Mouse (Mus musculus) neural tube, embryonic 15.5 days (tissue): ENCODE data around the gene Pip5k1b. TPM values are rescaled to one million over a fixed set of nuclear protein-coding genes. Genes with fewer than 3 reads are reported as not detected.
A peak's percentile ranks its signal among the peaks of the same experiment; 100 is the strongest.

ENCODE experiments used
- ATAC-seq: fragments of 200-750 bp; cut with Nextera tagmentation; 2 replicates; pipeline ENCODE4 v1.8.0; 2017; ENCODE audit warnings: mild to moderate bottlenecking, moderate TSS enrichment, moderate library complexity; ENCODE audit not compliant: low FRiP score
- H3K27ac ChIP-seq: fragments of 300-500 bp; sonication (generic); replicated peaks from 2 replicates; pipeline ENCODE4 v1.5.1; 2015; ENCODE audit warnings: mild to moderate bottlenecking, inconsistent platforms
- H3K27me3 ChIP-seq: fragments of 300-500 bp; sonication (generic); replicated peaks from 2 replicates; pipeline ENCODE4 v1.6.1; 2015; ENCODE audit warnings: inconsistent platforms
- H3K36me3 ChIP-seq: fragments of 300-500 bp; sonication (generic); 2 replicates; pipeline ENCODE4 v1.6.1; 2015; ENCODE audit warnings: inconsistent platforms
- H3K4me1 ChIP-seq: fragments of 300-500 bp; sonication (generic); 2 replicates; pipeline ENCODE4 v1.6.1; 2015; ENCODE audit warnings: inconsistent platforms
- H3K4me2 ChIP-seq: fragments of 300-500 bp; sonication (generic); 2 replicates; pipeline ENCODE4 v1.6.1; 2015; ENCODE audit warnings: inconsistent platforms, mild to moderate bottlenecking, moderate library complexity
- H3K4me3 ChIP-seq: fragments of 300-500 bp; sonication (generic); replicated peaks from 2 replicates; pipeline ENCODE4 v1.5.1; 2015; ENCODE audit warnings: mild to moderate bottlenecking, inconsistent platforms
- H3K9ac ChIP-seq: fragments of 300-500 bp; sonication (generic); replicated peaks from 2 replicates; pipeline ENCODE4 v1.6.1; 2015; ENCODE audit warnings: mild to moderate bottlenecking, inconsistent platforms
- H3K9me3 ChIP-seq: fragments of 300-500 bp; sonication (generic); replicated peaks from 2 replicates; pipeline ENCODE4 v1.6.1; 2016; ENCODE audit warnings: inconsistent platforms
- WGBS: fragments of 180-500 bp; shearing (Covaris S2); methylation state at CpG from one replicate; pipeline ENCODE4 v1.1.7; 2015; ENCODE audit warnings: mixed read lengths; 5-methylcytosine and 5-hydroxymethylcytosine counted together
- polyA plus RNA-seq: library from polyadenylated mRNA; unstranded; fragments of >200 nt; fragmentation: Nextera tagmentation; extraction: Ambion mirVana; gene quantifications from 2 replicates; pipeline ENCODE4 v1.2.1, GENCODE M21; 2015

The Pip5k1b gene
- polyA plus RNA-seq, 1 experiment from 2014 or later, result 1.6 TPM

DNA sequence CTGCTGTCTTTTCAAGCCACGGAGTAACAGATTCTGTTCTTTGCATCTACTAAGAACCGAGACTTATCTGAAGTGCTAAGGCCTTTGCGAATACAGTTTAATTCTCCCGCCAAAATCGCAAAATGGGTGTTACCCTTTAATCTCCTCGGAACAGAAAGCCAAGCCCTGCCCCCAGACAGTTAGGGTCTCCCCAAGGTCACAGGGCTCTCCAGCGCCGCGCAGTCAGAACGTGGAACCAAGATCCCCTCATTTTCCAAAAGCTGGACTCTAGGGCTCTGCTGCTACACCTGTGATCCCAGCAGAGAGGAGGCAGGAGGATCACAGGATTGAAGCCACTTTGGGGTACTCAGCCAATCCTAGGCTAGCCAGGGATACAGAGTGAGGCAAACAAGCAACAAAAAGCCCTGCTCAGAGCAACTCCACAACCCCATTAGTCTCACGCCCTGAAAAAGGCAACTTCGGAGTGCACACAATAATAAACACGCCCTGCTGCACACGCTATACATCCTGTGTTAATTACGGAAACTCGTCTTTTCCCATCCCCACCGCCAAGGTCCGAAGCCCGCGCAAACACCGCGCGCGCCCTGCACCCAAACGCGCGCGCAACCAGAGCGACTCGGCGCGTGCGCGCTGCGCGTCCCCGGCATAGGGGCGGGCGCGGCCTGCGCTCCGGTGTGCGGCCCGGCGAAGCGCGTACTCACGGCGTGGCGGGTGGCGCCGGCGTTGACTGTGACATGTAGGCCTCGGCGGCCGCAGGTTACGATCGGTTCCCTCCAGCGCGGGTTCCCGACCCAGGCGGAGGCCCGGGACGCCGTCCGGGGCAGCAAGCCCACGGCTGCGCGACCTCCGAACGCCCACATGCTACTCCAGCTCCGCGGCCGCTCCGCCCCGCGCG lies 275.7 kb downstream of the Pip5k1b start:
- under 1% methylated on average over 74 of the region's 78 CpGs for WGBS
- H3K9ac ChIP-seq, result peak overlapping the region; percentile 80
- peaks cover 16% of the 10 kb centered on the region for H3K4me1 ChIP-seq

GRCm38 (mm10) chr19:24278859-24279258 lies 276.8 kb downstream of the Pip5k1b start:
- no peaks in the 10 kb centered on the region for H3K36me3 ChIP-seq
- peak overlapping the region; percentile 88 for H3K4me2 ChIP-seq
- H3K4me1 ChIP-seq, result peaks cover 16% of the 10 kb centered on the region
- no peak overlapping the region for H3K27ac ChIP-seq
- H3K4me3 ChIP-seq, result peak overlapping the region; percentile 72; the same call in 1 of the 2 replicates
- 83% methylated on average over 15 of the region's 15 CpGs for WGBS
- H3K9me3 ChIP-seq, result no peaks in the 10 kb centered on the region
- no peak overlapping the region for H3K9ac ChIP-seq
- no peaks in the 10 kb centered on the region for H3K27me3 ChIP-seq
- no peak for ATAC-seq

More for the DNA sequence above, 275.7 kb downstream of the Pip5k1b start:
- H3K4me3 ChIP-seq, result peak overlapping the region; percentile 72
- H3K27me3 ChIP-seq, result no peaks in the 10 kb centered on the region
- ATAC-seq, result peak; percentile 82
- peak overlapping the region; percentile 93 for H3K27ac ChIP-seq
- H3K36me3 ChIP-seq, result no peaks in the 10 kb centered on the region
- H3K9me3 ChIP-seq, result no peaks in the 10 kb centered on the region
- H3K4me2 ChIP-seq, result peak overlapping the region; percentile 88

- no peak overlapping the region for H3K27ac ChIP-seq
Observed at GRCm38 (mm10) chr19:24274281-24274680, 281.4 kb downstream of the Pip5k1b start.

GRCm38 (mm10) chr19:24271746-24272426 lies 283.8 kb downstream of the Pip5k1b start:
- ATAC-seq, result peak; percentile 82
- H3K27me3 ChIP-seq, result no peaks in the 10 kb centered on the region
- H3K4me1 ChIP-seq, result peaks cover 13% of the 10 kb centered on the region
- H3K4me2 ChIP-seq, result peak overlapping the region; percentile 37
- H3K9me3 ChIP-seq, result no peaks in the 10 kb centered on the region
- H3K27ac ChIP-seq, result no peak overlapping the region
- WGBS, result 47% methylated on average over 16 of the region's 16 CpGs
- H3K9ac ChIP-seq, result no peak overlapping the region
- no peaks in the 10 kb centered on the region for H3K36me3 ChIP-seq
- no peak overlapping the region for H3K4me3 ChIP-seq

More at GRCm38 (mm10) chr19:24274281-24274680, 281.4 kb downstream of the Pip5k1b start:
- no peak overlapping the region for H3K9ac ChIP-seq
- no peak overlapping the region for H3K4me2 ChIP-seq
- ATAC-seq, result no peak
- H3K4me3 ChIP-seq, result no peak overlapping the region
- WGBS, result 69% methylated on average over 3 of the region's 3 CpGs
- peaks cover 18% of the 10 kb centered on the region for H3K4me1 ChIP-seq
- H3K9me3 ChIP-seq, result no peaks in the 10 kb centered on the region
- no peaks in the 10 kb centered on the region for H3K36me3 ChIP-seq
- H3K27me3 ChIP-seq, result no peaks in the 10 kb centered on the region

- H3K36me3 ChIP-seq, result no peaks in the 10 kb centered on the region
- H3K4me2 ChIP-seq, result peak overlapping the region; percentile 37
- peak; percentile 71 for ATAC-seq
- no peak overlapping the region for H3K27ac ChIP-seq
- H3K4me1 ChIP-seq, result peaks cover 13% of the 10 kb centered on the region
- no peak overlapping the region for H3K9ac ChIP-seq
- H3K4me3 ChIP-seq, result no peak overlapping the region
- 45% methylated on average over 7 of the region's 7 CpGs for WGBS
- H3K9me3 ChIP-seq, result no peaks in the 10 kb centered on the region
- no peaks in the 10 kb centered on the region for H3K27me3 ChIP-seq
Observed at GRCm38 (mm10) chr19:24271326-24271725, 284.3 kb downstream of the Pip5k1b start.

DNA sequence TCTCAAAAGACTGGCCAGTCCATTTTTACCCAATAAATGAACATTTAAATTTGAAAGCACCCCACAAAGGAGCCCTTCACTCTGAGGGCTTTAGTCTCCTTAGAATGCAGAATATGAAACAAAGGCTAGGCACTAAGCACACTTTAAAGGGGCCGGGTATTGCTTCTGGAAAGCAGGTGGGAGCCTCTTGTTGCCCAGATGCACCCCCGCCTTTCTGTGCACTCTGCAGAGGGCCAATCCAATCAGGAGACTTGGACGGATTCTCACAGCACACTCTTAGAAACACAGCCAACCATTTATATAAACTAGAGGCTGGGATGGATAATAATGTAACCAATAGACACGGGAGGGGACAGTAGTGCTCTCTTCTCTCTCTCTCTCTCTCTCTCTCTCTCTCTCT lies 287.1 kb downstream of the Pip5k1b start:
- peaks cover 8% of the 10 kb centered on the region; the same call in 1 of the 2 replicates for H3K36me3 ChIP-seq
- no peak overlapping the region for H3K27ac ChIP-seq
- H3K9me3 ChIP-seq, result no peaks in the 10 kb centered on the region
- no peak overlapping the region for H3K4me2 ChIP-seq
- no peak for ATAC-seq
- no peaks in the 10 kb centered on the region for H3K27me3 ChIP-seq
- peaks cover 13% of the 10 kb centered on the region for H3K4me1 ChIP-seq
- 40% methylated on average over 4 of the region's 4 CpGs for WGBS
- no peak overlapping the region for H3K4me3 ChIP-seq
- no peak overlapping the region for H3K9ac ChIP-seq

DNA sequence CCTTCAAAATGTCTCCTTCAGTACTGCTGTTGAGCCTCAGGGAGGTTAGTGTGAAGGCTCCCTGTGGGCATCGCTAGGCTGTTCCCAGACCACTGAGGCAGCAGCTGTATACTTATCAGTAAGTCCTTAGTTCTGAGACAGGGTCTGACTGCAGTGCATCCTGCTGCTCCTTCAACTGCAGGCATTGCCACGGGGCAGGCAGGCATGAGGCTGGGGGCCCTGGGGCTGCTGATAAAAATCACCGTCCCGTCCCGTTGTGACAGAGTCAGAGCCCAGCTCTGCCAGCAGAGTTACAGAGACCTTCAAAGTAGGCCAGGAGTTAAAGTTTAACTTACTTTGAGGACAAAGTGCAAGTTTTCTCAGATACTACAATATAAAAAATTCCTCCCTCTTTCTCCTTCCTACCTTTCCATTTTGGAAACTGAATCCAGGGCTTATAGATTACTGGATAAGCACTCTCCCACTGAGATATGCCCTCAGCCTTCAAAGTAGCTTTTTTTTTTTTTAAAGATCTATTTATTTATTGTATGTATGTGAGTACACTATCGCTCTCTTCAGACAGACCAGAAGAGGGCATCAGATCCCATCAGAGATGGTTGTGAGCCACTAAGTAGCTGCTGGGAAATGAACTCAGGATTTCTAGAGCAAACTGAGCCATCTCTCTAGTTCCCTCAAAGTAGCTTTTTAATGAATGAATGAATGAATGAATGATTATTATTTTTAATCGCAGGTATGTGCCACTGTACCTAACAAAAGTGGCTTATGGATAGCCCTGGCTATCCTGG lies 289.4 kb downstream of the Pip5k1b start:
- Histone ChIP-seq H3K27ac (no peak overlapping the region), H3K4me3 (no peak overlapping the region), H3K36me3 (peaks cover 8% of the 10 kb centered on the region; the same call in 1 of the 2 replicates), H3K9ac (no peak overlapping the region), H3K4me1 (peaks cover 5% of the 10 kb centered on the region; the same call in 1 of the 2 replicates), H3K27me3 (no peaks in the 10 kb centered on the region), H3K4me2 (no peak overlapping the region), H3K9me3 (no peaks in the 10 kb centered on the region)
- no peak for ATAC-seq
- WGBS, result 79% methylated on average over 7 of the region's 7 CpGs

DNA sequence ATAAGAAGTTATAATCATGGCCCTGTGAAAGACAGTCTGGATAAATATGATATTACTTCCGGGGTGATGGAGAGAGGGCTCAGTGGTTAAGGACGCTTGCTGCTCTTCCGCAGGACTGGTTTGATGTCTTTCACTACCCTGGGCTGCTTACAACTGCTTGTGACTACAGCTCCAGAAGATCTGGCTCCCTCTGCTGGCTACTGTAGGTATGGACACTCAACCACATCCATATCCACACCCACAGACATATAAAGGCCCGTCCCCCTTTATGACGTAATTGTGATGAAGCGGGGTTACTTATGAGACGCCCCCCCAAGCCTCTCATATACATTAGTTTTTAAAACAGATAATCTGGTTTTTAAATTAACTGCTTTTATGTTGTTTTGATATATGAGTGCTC lies 290.7 kb downstream of the Pip5k1b start:
- H3K9ac ChIP-seq, result no peak overlapping the region
- peaks cover 11% of the 10 kb centered on the region; the same call in 1 of the 2 replicates for H3K36me3 ChIP-seq
- 46% methylated on average over 7 of the region's 7 CpGs for WGBS
- no peaks in the 10 kb centered on the region for H3K9me3 ChIP-seq
- no peak overlapping the region for H3K27ac ChIP-seq
- H3K4me1 ChIP-seq, result no peaks in the 10 kb centered on the region
- ATAC-seq, result peak; percentile 61; the same call in 1 of the 2 replicates
- no peak overlapping the region for H3K4me2 ChIP-seq
- no peaks in the 10 kb centered on the region for H3K27me3 ChIP-seq
- H3K4me3 ChIP-seq, result no peak overlapping the region

- no peak overlapping the region for H3K9ac ChIP-seq
- no peak for ATAC-seq
- no peaks in the 10 kb centered on the region for H3K4me1 ChIP-seq
- H3K4me2 ChIP-seq, result no peak overlapping the region
- H3K27ac ChIP-seq, result no peak overlapping the region
- H3K4me3 ChIP-seq, result no peak overlapping the region
- H3K9me3 ChIP-seq, result no peaks in the 10 kb centered on the region
- H3K36me3 ChIP-seq, result peaks cover 11% of the 10 kb centered on the region; the same call in 1 of the 2 replicates
- 96% methylated on average over 14 of the region's 14 CpGs for WGBS
- no peaks in the 10 kb centered on the region for H3K27me3 ChIP-seq
Observed at GRCm38 (mm10) chr19:24262736-24263135, 292.9 kb downstream of the Pip5k1b start.

GRCm38 (mm10) chr19:24259390-24260351 lies 296.0 kb downstream of the Pip5k1b start:
- WGBS, result 50% methylated on average over 12 of the region's 12 CpGs
- no peak for ATAC-seq

More at GRCm38 (mm10) chr19:24259390-24260351, 296.0 kb downstream of the Pip5k1b start:
- Histone ChIP-seq H3K27me3 (no peaks in the 10 kb centered on the region), H3K27ac (no peak overlapping the region), H3K4me3 (no peak overlapping the region), H3K36me3 (0 out of 2 replicates have a peak, but pooled peaks cover 7% of the 10 kb centered on the region), H3K9ac (no peak overlapping the region), H3K4me2 (no peak overlapping the region), H3K4me1 (no peaks in the 10 kb centered on the region), H3K9me3 (no peaks in the 10 kb centered on the region)
